Mouse (Mus musculus) telencephalon, adult 2 months (tissue): ENCODE measurements at regions not wholly inside any gene's neighbourhood (a gene's known extent, or its start where the extent isn't known, plus 50 kb on each side); places are given as distances from the start of the nearest gene placed in this dataset.
A peak's percentile ranks its signal among the peaks of the same experiment; 100 is the strongest.
"Not testable (repeated sequence)": the region's sequence is repeated elsewhere in the genome, so short reads cannot be mapped to it uniquely, and the experiment has no call there.

Experiments
- DNase-seq: peaks from one replicate; pipeline ENCODE4 v3.0.0-alpha.2; 2011; ENCODE audit warnings: low read depth, low spot score

DNA sequence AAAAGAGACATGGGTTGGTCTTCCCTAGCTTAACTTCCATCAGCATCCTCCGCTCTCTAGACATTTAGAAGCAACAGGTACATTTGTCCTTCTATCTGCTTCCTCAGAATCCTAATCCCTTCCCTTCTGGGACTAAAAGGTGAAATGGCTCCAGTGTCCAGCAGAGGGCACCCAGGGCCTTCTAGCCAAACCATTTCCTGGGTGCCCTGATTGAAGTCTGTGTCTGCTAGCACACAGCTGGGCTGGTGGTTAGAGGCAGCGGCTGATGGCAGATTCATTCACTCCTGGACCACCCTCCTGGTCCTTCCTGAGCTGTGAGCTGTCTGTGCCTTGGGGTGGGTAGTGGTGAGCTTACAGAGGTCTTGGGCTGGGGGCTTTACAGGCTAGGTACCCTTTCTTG, 76.5 kb upstream of the Col13a1 start:
- DNase-seq, result peak; percentile 34

DNA sequence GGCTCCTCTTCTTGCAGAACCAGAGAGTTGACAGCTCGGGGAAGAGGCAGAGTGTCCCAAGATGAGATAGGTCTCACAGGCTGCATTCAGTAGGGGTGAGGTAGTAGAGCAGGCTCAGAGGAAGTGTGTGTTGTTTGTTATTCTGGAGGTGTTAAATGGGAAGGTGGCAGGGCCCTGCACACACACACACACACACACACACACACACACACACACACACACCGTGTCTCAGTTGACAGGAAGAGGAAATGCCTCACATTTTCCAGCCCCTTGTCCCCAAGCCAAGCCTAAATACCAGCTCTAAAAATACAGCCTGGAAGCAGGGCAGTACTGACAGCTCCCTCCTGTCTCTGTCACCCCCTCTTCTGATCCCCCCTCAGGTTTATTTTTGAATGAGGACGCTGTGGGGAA, 70.9 kb upstream of the Col13a1 start:
- no peak for DNase-seq

DNA sequence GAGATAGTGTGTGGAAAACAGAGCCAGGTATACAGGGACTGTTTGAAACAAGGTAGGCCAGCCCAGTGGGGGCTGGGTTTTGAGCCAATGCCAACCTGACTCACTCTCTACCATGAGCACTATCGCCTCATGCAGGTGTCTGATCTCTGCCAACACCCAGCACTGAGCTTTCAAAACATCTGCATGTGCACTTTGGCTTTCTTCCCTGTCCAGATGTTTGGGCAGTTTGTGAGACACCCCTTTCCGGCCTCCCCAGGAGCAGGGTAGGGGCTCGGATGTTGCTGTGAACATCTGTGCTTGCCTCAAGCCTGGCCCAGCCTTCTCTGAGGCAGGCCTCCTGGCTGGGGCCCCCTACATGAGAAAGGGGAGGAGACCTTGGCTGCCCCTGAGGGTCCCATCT, 65.5 kb upstream of the Col13a1 start:
- no peak for DNase-seq

DNA sequence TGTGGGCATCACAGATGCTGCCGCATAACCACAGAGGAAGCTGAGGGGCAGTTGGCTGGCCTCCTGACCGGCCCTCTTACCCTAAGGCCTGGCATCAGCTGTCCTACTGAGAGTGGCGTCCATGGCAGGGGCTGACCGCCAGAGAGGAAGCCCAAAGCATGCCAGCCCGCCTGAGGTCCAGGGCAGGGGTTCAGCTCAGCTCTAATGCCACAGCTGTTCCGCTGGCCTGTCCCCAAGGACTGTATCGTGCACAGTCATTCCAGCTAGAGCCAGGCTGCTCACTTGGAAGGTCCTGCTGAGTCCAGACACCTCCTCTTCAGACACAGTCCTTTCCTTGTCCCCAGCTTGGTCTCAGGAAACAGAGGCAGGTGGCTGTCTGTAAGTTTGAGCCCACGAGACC, 61.0 kb upstream of the Col13a1 start:
- DNase-seq, result no peak

DNA sequence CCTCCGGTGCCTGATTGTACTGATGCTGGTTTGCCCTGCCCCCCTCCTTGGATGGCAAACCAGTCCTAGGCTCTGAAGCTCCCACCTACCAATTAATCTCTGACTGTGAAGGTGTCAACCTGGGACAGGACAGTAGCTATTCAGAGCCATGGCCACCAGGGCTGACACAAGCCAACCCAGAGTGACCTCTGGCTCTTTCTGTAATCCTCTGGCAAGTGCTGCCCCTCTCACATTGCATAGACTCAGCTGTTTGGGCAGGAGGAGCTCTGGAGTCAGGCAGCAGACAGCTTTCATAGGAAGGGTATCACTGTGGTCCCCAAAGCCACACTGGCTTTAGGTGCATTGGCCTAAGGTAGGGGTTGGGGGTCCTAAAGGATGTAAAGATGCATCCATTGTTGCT, 59.7 kb upstream of the Col13a1 start:
- no peak for DNase-seq

DNA sequence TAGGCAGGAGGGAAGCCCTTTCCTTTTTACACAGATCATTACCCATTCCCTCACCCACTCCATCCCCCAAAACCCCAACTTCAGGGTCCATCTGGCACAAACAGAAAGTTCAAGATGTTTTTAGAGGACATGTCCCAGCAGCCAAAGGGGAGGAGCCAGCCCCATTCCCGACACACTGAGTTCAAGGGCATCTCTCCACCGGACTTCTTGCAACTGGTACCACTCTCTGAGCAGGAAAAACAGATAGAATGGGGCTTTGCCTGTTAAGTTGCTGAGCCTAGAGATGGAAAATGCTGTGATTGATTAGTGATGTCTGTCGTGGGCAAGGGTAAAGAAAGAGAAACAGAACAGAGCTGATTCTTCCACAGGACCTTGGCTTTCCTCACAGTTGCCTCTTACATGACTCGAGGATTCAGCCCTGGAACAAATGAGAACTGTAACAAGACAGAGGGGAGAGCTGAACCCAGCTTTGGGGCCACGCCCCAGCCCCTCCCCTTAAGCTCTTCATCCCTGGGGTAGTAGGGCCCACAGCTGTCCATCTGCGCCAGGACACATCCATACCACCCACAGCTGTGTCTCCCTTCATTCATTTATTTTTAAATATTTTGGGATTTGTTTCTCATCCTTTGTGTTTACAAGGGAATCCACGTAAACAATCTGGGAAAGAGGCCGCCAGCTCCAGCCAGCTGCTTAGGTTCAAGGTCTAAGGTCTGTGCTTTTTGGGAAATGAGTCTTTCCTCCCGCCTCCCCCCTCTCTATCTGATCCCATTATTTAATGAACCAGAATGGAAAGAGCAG, 58.7 kb upstream of the Col13a1 start:
- DNase-seq, result no peak

DNA sequence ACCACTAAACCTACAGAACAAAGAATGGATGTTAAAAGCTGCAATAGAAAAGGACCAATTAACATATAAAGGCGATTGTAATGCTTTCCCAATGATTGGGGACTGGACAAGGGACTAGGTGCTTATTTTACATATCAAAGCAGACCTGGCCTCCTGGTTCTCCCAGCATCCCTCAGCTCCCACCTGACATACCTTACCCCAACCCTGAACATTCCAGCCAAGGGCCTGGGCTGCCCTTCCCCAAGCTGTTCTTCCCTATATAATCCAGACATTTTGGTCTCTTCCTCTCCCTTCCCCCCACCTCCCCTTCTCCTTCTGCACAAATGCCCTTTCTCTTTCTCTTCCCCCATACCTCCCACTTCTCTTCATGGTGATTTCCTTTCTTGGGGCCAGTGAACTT, 57.9 kb upstream of the Col13a1 start:
- no peak for DNase-seq

DNA sequence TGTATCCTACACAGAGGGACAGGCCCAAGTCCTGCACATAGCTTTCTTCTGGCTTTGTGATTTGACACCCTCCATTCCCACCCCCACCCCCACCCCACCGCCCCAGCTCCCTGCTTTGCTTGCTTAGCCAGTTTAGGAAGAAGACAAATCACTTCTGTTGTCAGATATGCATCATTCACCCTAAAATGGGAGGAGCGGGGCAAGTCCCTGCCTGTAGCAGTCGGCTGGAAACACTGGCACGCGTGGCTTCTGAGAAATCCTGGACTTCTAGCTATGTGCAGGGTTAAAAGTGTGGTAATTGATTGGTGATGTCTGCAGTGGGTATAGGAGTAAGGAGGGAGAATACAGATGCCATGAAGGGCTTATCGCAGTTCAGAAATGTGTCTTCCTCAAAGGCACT, 55.4 kb upstream of the Col13a1 start:
- no peak for DNase-seq

DNA sequence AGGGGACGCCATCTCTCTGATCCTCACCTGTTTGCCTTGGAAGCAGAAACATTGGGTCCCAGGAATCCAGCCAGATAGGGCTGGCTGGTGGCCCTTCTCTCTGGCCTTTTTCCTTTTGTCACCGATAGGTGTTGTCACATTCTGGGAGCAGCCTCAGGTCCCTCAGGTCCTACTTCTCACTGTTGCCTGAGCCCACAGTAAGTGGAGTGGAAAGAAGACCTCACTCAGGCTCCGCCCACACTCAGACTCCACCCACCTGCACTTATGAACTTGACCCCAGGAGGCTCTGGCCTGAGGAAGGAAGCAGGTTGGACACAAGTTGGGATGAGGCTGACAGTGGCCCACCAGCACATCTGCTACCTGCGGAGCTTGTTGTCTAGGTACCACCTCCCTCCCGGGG, 54.8 kb upstream of the Col13a1 start:
- no peak for DNase-seq

DNA sequence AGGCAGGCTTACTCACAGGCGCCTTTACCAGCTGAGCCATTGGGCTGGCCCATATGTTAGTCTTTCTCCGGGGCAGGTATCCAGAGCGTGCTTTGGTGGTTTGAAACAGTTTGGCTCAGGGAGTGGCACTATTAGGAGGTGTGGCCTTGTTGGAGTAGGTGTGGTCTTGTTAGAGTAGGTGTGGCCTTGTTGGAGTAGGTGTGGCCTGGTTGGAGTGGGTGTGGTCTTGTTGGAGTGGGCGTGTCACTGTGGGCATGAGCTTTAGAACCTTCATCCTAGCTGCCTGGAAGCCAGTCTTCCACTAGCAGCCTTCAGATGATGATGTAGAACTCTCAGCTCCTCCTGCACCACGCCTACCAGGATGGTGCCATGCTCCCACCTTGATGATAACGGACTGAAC, 53.1 kb upstream of the Col13a1 start:
- DNase-seq, result not testable (repeated sequence)

DNA sequence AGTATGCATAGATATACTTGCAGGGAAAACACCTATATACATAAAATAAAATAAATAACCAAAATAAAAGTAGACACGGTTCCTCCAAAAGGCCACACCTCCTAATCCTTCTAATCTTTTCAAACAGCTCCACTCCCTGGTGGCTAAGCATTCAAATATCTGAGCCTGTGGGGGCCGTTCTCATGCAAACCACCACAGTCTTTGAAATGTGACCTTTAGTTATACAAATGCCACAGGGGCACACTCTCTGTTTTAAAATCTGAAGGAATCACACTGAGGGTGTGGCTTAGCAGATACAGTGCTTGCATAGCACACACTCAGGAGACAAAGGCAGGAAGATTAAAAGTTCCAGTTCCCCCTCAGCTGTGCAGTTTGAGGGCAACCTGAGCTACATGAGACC, 50.4 kb upstream of the Col13a1 start:
- DNase-seq, result no peak
